Mouse (Mus musculus): ENCODE data around the gene Psap. TPM values are rescaled to one million over a fixed set of nuclear protein-coding genes. Genes with fewer than 3 reads are reported as not detected.

The Psap gene
- total and polyA plus RNA-seq, 2 experiments from 2014 or later: 272 to 811 TPM

DNA sequence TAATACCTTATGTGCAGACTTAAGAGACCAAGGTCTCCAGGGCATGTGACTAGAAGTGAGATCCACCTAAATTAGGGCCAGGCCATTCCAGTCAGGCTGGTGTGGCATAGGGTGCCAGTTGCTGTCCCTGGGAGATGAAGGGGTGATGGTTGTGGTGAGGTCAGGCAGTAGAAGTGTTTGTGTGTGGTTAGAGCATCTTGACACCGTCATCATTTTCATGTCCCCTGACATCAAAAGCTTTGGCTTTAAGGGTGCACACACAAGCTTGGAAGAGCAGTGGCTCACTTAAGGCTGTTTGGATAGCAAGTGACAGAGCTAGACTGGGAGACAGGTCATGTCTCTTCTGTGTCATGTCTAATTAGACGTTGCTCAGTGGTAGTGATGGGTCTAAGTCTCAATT is 10.3 kb downstream of the Psap start:
- Histone ChIP-seq H3K27ac (ENCODE audit: low read depth, low read length) (peak overlapping the region; percentile 21), H3K4me3 (ENCODE audit: low read depth, low read length) (no peak overlapping the region), H3K4me2 (ENCODE audit: low read depth, low read length, poor library complexity, severe bottlenecking) (no peak overlapping the region), H3K27me3 (ENCODE audit: insufficient read depth, low read length) (no peaks in the 10 kb centered on the region), H3K36me3 (ENCODE audit: insufficient read depth, low read length) (peaks cover under 1% of the 10 kb centered on the region; the same call in 1 of the 2 replicates), H3K9me3 (ENCODE audit: low read length) (no peaks in the 10 kb centered on the region), H3K4me1 (ENCODE audit: insufficient read depth, low read length) (peaks cover 36% of the 10 kb centered on the region), H3K9ac (replicated peaks; ENCODE audit: low read length, poor library complexity, severe bottlenecking) (no peak overlapping the region)
- ATAC-seq (ENCODE audit: low FRiP score): no peak
- no peak for DNase-seq (ENCODE audit: low spot score)
- WGBS: 67% methylated on average over 2 of the region's 2 CpGs
- no peak for TF ChIP-seq CTCF (IDR thresholded peaks at IDR 0.05)

DNA sequence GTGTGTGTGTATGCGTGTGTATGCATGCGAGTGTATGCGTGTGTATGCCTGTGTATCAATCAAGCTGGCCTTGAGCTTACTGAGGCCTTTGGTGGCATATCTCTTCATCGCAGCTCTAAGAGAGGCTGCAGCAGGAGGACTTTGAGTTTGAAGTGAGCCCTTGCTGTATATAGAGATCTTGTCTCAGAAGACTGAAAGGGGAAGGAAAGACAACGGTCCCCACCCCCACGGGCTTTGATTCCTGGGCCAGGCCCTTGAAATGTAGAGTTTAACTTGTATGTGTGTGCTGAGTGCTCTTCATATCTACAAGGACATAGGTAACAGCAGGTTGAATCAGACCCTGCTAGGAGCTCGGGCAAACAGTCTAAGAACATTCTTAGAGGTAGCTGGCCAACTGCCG is 11.8 kb downstream of the Psap start:
- DNase-seq (ENCODE audit: low spot score): no peak
- no peak for TF ChIP-seq CTCF (IDR thresholded peaks at IDR 0.05)
- Histone ChIP-seq H3K9ac (replicated peaks; ENCODE audit: low read length, poor library complexity, severe bottlenecking) (no peak overlapping the region), H3K4me1 (ENCODE audit: insufficient read depth, low read length) (peaks cover 25% of the 10 kb centered on the region), H3K4me2 (ENCODE audit: low read depth, low read length, poor library complexity, severe bottlenecking) (no peak overlapping the region), H3K36me3 (ENCODE audit: insufficient read depth, low read length) (peaks cover 15% of the 10 kb centered on the region), H3K4me3 (ENCODE audit: low read depth, low read length) (no peak overlapping the region), H3K9me3 (ENCODE audit: low read length) (no peaks in the 10 kb centered on the region), H3K27me3 (ENCODE audit: insufficient read depth, low read length) (no peaks in the 10 kb centered on the region), H3K27ac (ENCODE audit: low read depth, low read length) (no peak overlapping the region)
- 84% methylated on average over 8 of the region's 8 CpGs for WGBS
- no peak for ATAC-seq (ENCODE audit: low FRiP score)

- Histone ChIP-seq H3K9ac (replicated peaks; ENCODE audit: low read length, poor library complexity, severe bottlenecking) (no peak overlapping the region), H3K4me2 (ENCODE audit: low read depth, low read length, poor library complexity, severe bottlenecking) (no peak overlapping the region), H3K27me3 (ENCODE audit: insufficient read depth, low read length) (no peaks in the 10 kb centered on the region), H3K4me3 (ENCODE audit: low read depth, low read length) (no peak overlapping the region), H3K27ac (ENCODE audit: low read depth, low read length) (no peak overlapping the region), H3K9me3 (ENCODE audit: low read length) (no peaks in the 10 kb centered on the region), H3K36me3 (ENCODE audit: insufficient read depth, low read length) (peaks cover 25% of the 10 kb centered on the region), H3K4me1 (ENCODE audit: insufficient read depth, low read length) (peaks cover 16% of the 10 kb centered on the region)
- no peak for TF ChIP-seq CTCF (IDR thresholded peaks at IDR 0.05)
- WGBS: 67% methylated on average over 7 of the region's 7 CpGs
- DNase-seq (ENCODE audit: low spot score): no peak
- no peak for ATAC-seq (ENCODE audit: low FRiP score)
These were observed 12.8 kb downstream of the Psap start for GRCm38 (mm10) chr10:60290026-60290738.

DNA sequence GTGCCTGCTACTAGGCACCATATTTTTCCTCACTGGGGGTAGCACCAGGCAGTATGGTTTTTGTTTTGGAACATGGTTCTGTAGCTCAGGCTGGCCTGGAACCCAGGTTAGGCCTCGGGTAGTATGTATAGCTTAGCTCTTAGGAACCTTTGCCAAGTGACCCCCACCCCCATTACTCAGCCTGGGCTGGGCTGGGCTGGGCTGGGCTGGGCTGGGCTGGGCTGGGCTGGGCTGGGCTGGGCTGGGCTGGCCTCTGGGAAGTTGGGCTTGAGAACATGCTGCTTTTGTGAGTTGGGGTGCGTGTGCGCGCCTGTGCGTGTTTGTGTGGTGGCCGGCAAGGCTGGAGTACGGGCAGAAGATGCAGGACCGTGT is 13.3 kb downstream of the Psap start:
- Histone ChIP-seq H3K27ac (ENCODE audit: low read depth, low read length) (no peak overlapping the region), H3K36me3 (ENCODE audit: insufficient read depth, low read length) (peaks cover 30% of the 10 kb centered on the region), H3K27me3 (ENCODE audit: insufficient read depth, low read length) (no peaks in the 10 kb centered on the region), H3K9ac (replicated peaks; ENCODE audit: low read length, poor library complexity, severe bottlenecking) (no peak overlapping the region), H3K4me1 (ENCODE audit: insufficient read depth, low read length) (peaks cover 12% of the 10 kb centered on the region), H3K9me3 (ENCODE audit: low read length) (no peaks in the 10 kb centered on the region), H3K4me2 (ENCODE audit: low read depth, low read length, poor library complexity, severe bottlenecking) (no peak overlapping the region), H3K4me3 (ENCODE audit: low read depth, low read length) (no peak overlapping the region)
- 87% methylated on average over 8 of the region's 8 CpGs for WGBS
- DNase-seq (ENCODE audit: low spot score) (no peak), ATAC-seq (ENCODE audit: low FRiP score) (no peak)
- no peak for TF ChIP-seq CTCF (IDR thresholded peaks at IDR 0.05)

GRCm38 (mm10) chr10:60292209-60292608 is 14.8 kb downstream of the Psap start:
- H3K27me3 ChIP-seq (ENCODE audit: insufficient read depth, low read length): no peaks in the 10 kb centered on the region
- TF ChIP-seq CTCF (IDR thresholded peaks at IDR 0.05): no peak
- ATAC-seq (ENCODE audit: low FRiP score) (no peak), DNase-seq (ENCODE audit: low spot score) (no peak)
- H3K36me3 ChIP-seq (ENCODE audit: insufficient read depth, low read length): peaks cover 41% of the 10 kb centered on the region
- 93% methylated on average over 8 of the region's 8 CpGs for WGBS
- no peak overlapping the region for H3K9ac ChIP-seq (replicated peaks; ENCODE audit: low read length, poor library complexity, severe bottlenecking)
- H3K9me3 ChIP-seq (ENCODE audit: low read length): no peaks in the 10 kb centered on the region
- no peak overlapping the region for H3K4me2 ChIP-seq (ENCODE audit: low read depth, low read length, poor library complexity, severe bottlenecking)
- H3K4me3 ChIP-seq (ENCODE audit: low read depth, low read length): no peak overlapping the region
- H3K4me1 ChIP-seq (ENCODE audit: insufficient read depth, low read length): peaks cover 6% of the 10 kb centered on the region
- no peak overlapping the region for H3K27ac ChIP-seq (ENCODE audit: low read depth, low read length)

DNA sequence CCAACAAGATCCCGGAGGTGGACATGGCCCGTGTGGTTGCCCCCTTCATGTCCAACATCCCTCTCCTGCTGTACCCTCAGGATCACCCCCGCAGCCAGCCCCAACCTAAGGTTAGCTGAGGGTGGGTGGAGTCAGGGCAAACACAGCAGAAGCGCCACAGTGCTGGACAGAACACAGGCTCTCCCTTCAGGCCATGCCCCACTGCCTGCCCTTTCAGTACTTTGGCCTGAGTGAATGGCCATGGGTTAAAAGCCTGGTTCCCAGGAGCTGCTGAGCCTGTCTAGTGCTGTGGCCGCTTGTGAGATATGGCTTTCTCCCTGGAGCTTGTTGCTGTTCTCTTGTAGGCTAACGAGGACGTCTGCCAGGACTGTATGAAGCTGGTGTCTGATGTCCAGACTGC is 17.2 kb downstream of the Psap start:
- H3K27ac ChIP-seq (ENCODE audit: low read depth, low read length): no peak overlapping the region
- no peak for TF ChIP-seq CTCF (IDR thresholded peaks at IDR 0.05)
- H3K4me2 ChIP-seq (ENCODE audit: low read depth, low read length, poor library complexity, severe bottlenecking): no peak overlapping the region
- no peaks in the 10 kb centered on the region for H3K27me3 ChIP-seq (ENCODE audit: insufficient read depth, low read length)
- 79% methylated on average over 7 of the region's 7 CpGs for WGBS
- no peak overlapping the region for H3K4me3 ChIP-seq (ENCODE audit: low read depth, low read length)
- no peaks in the 10 kb centered on the region for H3K9me3 ChIP-seq (ENCODE audit: low read length)
- peaks cover 55% of the 10 kb centered on the region for H3K36me3 ChIP-seq (ENCODE audit: insufficient read depth, low read length)
- DNase-seq (ENCODE audit: low spot score) (no peak), ATAC-seq (ENCODE audit: low FRiP score) (no peak)
- no peak overlapping the region for H3K9ac ChIP-seq (replicated peaks; ENCODE audit: low read length, poor library complexity, severe bottlenecking)
- H3K4me1 ChIP-seq (ENCODE audit: insufficient read depth, low read length): peaks cover 4% of the 10 kb centered on the region; the same call in 1 of the 2 replicates
